Mouse (Mus musculus): ENCODE data around the gene Gm20388. TPM values are rescaled to one million over a fixed set of nuclear protein-coding genes. Genes with fewer than 3 reads are reported as not detected.

Gene Gm20388
- polyA plus RNA-seq, 1 experiment from 2014 or later: not detected

- WGBS: 59% methylated on average over 12 of the region's 12 CpGs
- ATAC-seq (ENCODE audit: low FRiP score, low TSS enrichment) (peak; percentile 56), DNase-seq (ENCODE audit: low spot score) (peak; percentile 60)
- Histone ChIP-seq H3K9me3 (ENCODE audit: control insufficient read depth, low read length) (no peaks in the 10 kb centered on the region), H3K9ac (ENCODE audit: low read length) (no peak overlapping the region), H3K36me3 (ENCODE audit: control insufficient read depth, insufficient read depth, low read length) (no peaks in the 10 kb centered on the region), H3K4me2 (replicated peaks; ENCODE audit: low read depth) (no peak overlapping the region), H3K27me3 (ENCODE audit: control insufficient read depth, insufficient read depth, low read length) (no peaks in the 10 kb centered on the region), H3K4me3 (ENCODE audit: low read depth, low read length) (no peak overlapping the region), H3K4me1 (replicated peaks; ENCODE audit: control insufficient read depth, insufficient read depth) (no peaks in the 10 kb centered on the region), H3K27ac (replicated peaks) (no peak overlapping the region)
- TF ChIP-seq CTCF (IDR thresholded peaks at IDR 0.05; ENCODE audit: low read depth) (no peak), EP300 (optimal IDR thresholded peaks at IDR 0.05) (no peak)
These were observed 858.0 kb downstream of the Gm20388 start for GRCm38 (mm10) chr8:120768454-120769218.

GRCm38 (mm10) chr8:120777184-120777583, 866.5 kb downstream of the Gm20388 start:
- Histone ChIP-seq H3K9me3 (ENCODE audit: control insufficient read depth, low read length) (no peaks in the 10 kb centered on the region), H3K9ac (ENCODE audit: low read length) (no peak overlapping the region), H3K4me2 (replicated peaks; ENCODE audit: low read depth) (no peak overlapping the region), H3K27ac (replicated peaks) (no peak overlapping the region), H3K4me1 (replicated peaks; ENCODE audit: control insufficient read depth, insufficient read depth) (no peaks in the 10 kb centered on the region), H3K4me3 (ENCODE audit: low read depth, low read length) (no peak overlapping the region), H3K36me3 (ENCODE audit: control insufficient read depth, insufficient read depth, low read length) (no peaks in the 10 kb centered on the region), H3K27me3 (ENCODE audit: control insufficient read depth, insufficient read depth, low read length) (no peaks in the 10 kb centered on the region)
- ATAC-seq (ENCODE audit: low FRiP score, low TSS enrichment) (no peak), DNase-seq (ENCODE audit: low spot score) (no peak)
- WGBS: 91% methylated on average over 10 of the region's 10 CpGs
- TF ChIP-seq CTCF (IDR thresholded peaks at IDR 0.05; ENCODE audit: low read depth): no peak
- TF ChIP-seq EP300 (optimal IDR thresholded peaks at IDR 0.05): no peak

GRCm38 (mm10) chr8:120777732-120778131, 867.1 kb downstream of the Gm20388 start:
- H3K36me3 ChIP-seq (ENCODE audit: control insufficient read depth, insufficient read depth, low read length): no peaks in the 10 kb centered on the region
- no peak overlapping the region for H3K4me2 ChIP-seq (replicated peaks; ENCODE audit: low read depth)
- H3K4me3 ChIP-seq (ENCODE audit: low read depth, low read length): no peak overlapping the region
- H3K9ac ChIP-seq (ENCODE audit: low read length): no peak overlapping the region
- WGBS: 40% methylated on average over 13 of the region's 13 CpGs
- ATAC-seq (ENCODE audit: low FRiP score, low TSS enrichment) (0 out of 2 replicates have a peak, but pooled peaks have one; percentile 22), DNase-seq (ENCODE audit: low spot score) (no peak)
- no peaks in the 10 kb centered on the region for H3K27me3 ChIP-seq (ENCODE audit: control insufficient read depth, insufficient read depth, low read length)
- H3K27ac ChIP-seq (replicated peaks): no peak overlapping the region
- TF ChIP-seq CTCF (IDR thresholded peaks at IDR 0.05; ENCODE audit: low read depth): no peak
- TF ChIP-seq EP300 (optimal IDR thresholded peaks at IDR 0.05): no peak
- no peaks in the 10 kb centered on the region for H3K9me3 ChIP-seq (ENCODE audit: control insufficient read depth, low read length)
- H3K4me1 ChIP-seq (replicated peaks; ENCODE audit: control insufficient read depth, insufficient read depth): no peaks in the 10 kb centered on the region

- H3K9ac ChIP-seq (ENCODE audit: low read length): no peak overlapping the region
- no peak overlapping the region for H3K27ac ChIP-seq (replicated peaks)
- H3K4me1 ChIP-seq (replicated peaks; ENCODE audit: control insufficient read depth, insufficient read depth): no peaks in the 10 kb centered on the region
- TF ChIP-seq CTCF (IDR thresholded peaks at IDR 0.05; ENCODE audit: low read depth) (no peak), EP300 (optimal IDR thresholded peaks at IDR 0.05) (no peak)
- no peaks in the 10 kb centered on the region for H3K9me3 ChIP-seq (ENCODE audit: control insufficient read depth, low read length)
- ATAC-seq (ENCODE audit: low FRiP score, low TSS enrichment) (no peak), DNase-seq (ENCODE audit: low spot score) (no peak)
- no peaks in the 10 kb centered on the region for H3K36me3 ChIP-seq (ENCODE audit: control insufficient read depth, insufficient read depth, low read length)
- 94% methylated on average over 7 of the region's 7 CpGs for WGBS
- no peak overlapping the region for H3K4me2 ChIP-seq (replicated peaks; ENCODE audit: low read depth)
- no peak overlapping the region for H3K4me3 ChIP-seq (ENCODE audit: low read depth, low read length)
- no peaks in the 10 kb centered on the region for H3K27me3 ChIP-seq (ENCODE audit: control insufficient read depth, insufficient read depth, low read length)
These were observed 868.5 kb downstream of the Gm20388 start for GRCm38 (mm10) chr8:120779106-120779505.

- Histone ChIP-seq H3K4me3 (ENCODE audit: low read depth, low read length) (no peak overlapping the region), H3K9ac (ENCODE audit: low read length) (no peak overlapping the region), H3K4me2 (replicated peaks; ENCODE audit: low read depth) (no peak overlapping the region), H3K9me3 (ENCODE audit: control insufficient read depth, low read length) (no peaks in the 10 kb centered on the region), H3K4me1 (replicated peaks; ENCODE audit: control insufficient read depth, insufficient read depth) (no peaks in the 10 kb centered on the region), H3K27ac (replicated peaks) (no peak overlapping the region), H3K27me3 (ENCODE audit: control insufficient read depth, insufficient read depth, low read length) (no peaks in the 10 kb centered on the region), H3K36me3 (ENCODE audit: control insufficient read depth, insufficient read depth, low read length) (no peaks in the 10 kb centered on the region)
- DNase-seq (ENCODE audit: low spot score) (no peak), ATAC-seq (ENCODE audit: low FRiP score, low TSS enrichment) (no peak)
- 77% methylated on average over 4 of the region's 4 CpGs for WGBS
- TF ChIP-seq CTCF (IDR thresholded peaks at IDR 0.05; ENCODE audit: low read depth) (no peak), EP300 (optimal IDR thresholded peaks at IDR 0.05) (no peak)
These were observed 873.1 kb downstream of the Gm20388 start for GRCm38 (mm10) chr8:120783781-120784180.

GRCm38 (mm10) chr8:120786753-120787152, 876.1 kb downstream of the Gm20388 start:
- Histone ChIP-seq H3K4me1 (replicated peaks; ENCODE audit: control insufficient read depth, insufficient read depth) (no peaks in the 10 kb centered on the region), H3K36me3 (ENCODE audit: control insufficient read depth, insufficient read depth, low read length) (no peaks in the 10 kb centered on the region), H3K27ac (replicated peaks) (no peak overlapping the region), H3K9me3 (ENCODE audit: control insufficient read depth, low read length) (no peaks in the 10 kb centered on the region), H3K4me3 (ENCODE audit: low read depth, low read length) (no peak overlapping the region), H3K27me3 (ENCODE audit: control insufficient read depth, insufficient read depth, low read length) (no peaks in the 10 kb centered on the region), H3K4me2 (replicated peaks; ENCODE audit: low read depth) (no peak overlapping the region), H3K9ac (ENCODE audit: low read length) (no peak overlapping the region)
- ATAC-seq (ENCODE audit: low FRiP score, low TSS enrichment) (no peak), DNase-seq (ENCODE audit: low spot score) (no peak)
- 61% methylated on average over 4 of the region's 4 CpGs for WGBS
- TF ChIP-seq EP300 (optimal IDR thresholded peaks at IDR 0.05): no peak
- TF ChIP-seq CTCF (IDR thresholded peaks at IDR 0.05; ENCODE audit: low read depth): no peak
